Mouse (Mus musculus): ENCODE measurements around the gene Zfp775. TPM values are rescaled to one million over a fixed set of nuclear protein-coding genes. Genes with fewer than 3 reads are reported as not detected.

The Zfp775 gene
- total and polyA plus RNA-seq, 3 experiments = 3.2 to 6.5 (median 3.5) TPM

- Histone ChIP-seq H3K9ac (ENCODE audit: insufficient read depth, low read depth) (no peak overlapping the region), H3K27ac (ENCODE audit: insufficient read depth, low read depth) (no peak overlapping the region), H3K4me3 (replicated peaks in 1 of 3; ENCODE audit: low read depth in 2 of 3, low read length in 2 of 3, poor library complexity in 1 of 3) (no peak overlapping the region), H3K36me3 (replicated peaks in 1 of 2; ENCODE audit: control insufficient read depth in 1 of 2, insufficient read depth in 1 of 2, low read length in 1 of 2) (peaks cover 27 to 49% of the 10 kb centered on the region in 2 experiments), H3K27me3 (replicated peaks) (no peaks in the 10 kb centered on the region), H3K4me2 (ENCODE audit: insufficient read depth, low read depth, poor library complexity, severe bottlenecking) (no peak overlapping the region), H3K4me1 (ENCODE audit: control insufficient read depth in 1 of 2, insufficient read depth in 2 of 2) (peaks cover 3 to 37% of the 10 kb centered on the region in 2 experiments; a peak in 3 of 4 replicates), H3K9me3 (replicated peaks; ENCODE audit: low read length) (peaks cover 3% of the 10 kb centered on the region), H3K79me2 (replicated peaks; ENCODE audit: control insufficient read depth, extremely low read depth, insufficient read depth, poor library complexity, severe bottlenecking) (peaks cover 23% of the 10 kb centered on the region)
- in situ Hi-C loops (cut with MboI; ENCODE audit: low pct_ligation_motif_present, low pct_unique_long_range_greater_than_20kb, low sequenced_read_pairs) (no loop called here), dilution Hi-C loops (cut with MboI; ENCODE audit: extremely low pct_ligation_motif_present, extremely low pct_unique_long_range_greater_than_20kb, low sequenced_read_pairs) (no loop called here)
- TF ChIP-seq BHLHE40 (IDR thresholded peaks at IDR 0.05; ENCODE audit: low read depth, low read length) (no peak), CHD1 (IDR thresholded peaks at IDR 0.05; ENCODE audit: low read depth, low read length) (no peak), NRF1 (IDR thresholded peaks at IDR 0.05; ENCODE audit: low read depth, low read length) (no peak), IRF4 (IDR thresholded peaks at IDR 0.05; ENCODE audit: low read depth, low read length) (no peak), MEF2A (IDR thresholded peaks at IDR 0.05; ENCODE audit: borderline replicate concordance, low read depth, low read length) (no peak), ZKSCAN1 (IDR thresholded peaks at IDR 0.05; ENCODE audit: borderline replicate concordance, low read depth, low read length) (no peak)
- DNase-seq (ENCODE audit: extremely low read depth) = no peak
Measured at GRCm38 (mm10) chr6:48597233-48597625, 4.6 kb upstream of the Zfp775 start.

GRCm38 (mm10) chr6:48600594-48600993 lies 1.3 kb upstream of the Zfp775 start:
- Histone ChIP-seq H3K4me1 (ENCODE audit: control insufficient read depth in 1 of 2, insufficient read depth in 2 of 2) (peaks cover 4 to 31% of the 10 kb centered on the region in 2 experiments; a peak in 3 of 4 replicates), H3K9ac (ENCODE audit: insufficient read depth, low read depth) (no peak overlapping the region), H3K4me3 (replicated peaks in 1 of 3; ENCODE audit: low read depth in 2 of 3, low read length in 2 of 3, poor library complexity in 1 of 3) (no peak overlapping the region), H3K27me3 (replicated peaks) (no peaks in the 10 kb centered on the region), H3K79me2 (replicated peaks; ENCODE audit: control insufficient read depth, extremely low read depth, insufficient read depth, poor library complexity, severe bottlenecking) (peaks cover 9% of the 10 kb centered on the region; the same call in 1 of the 2 replicates), H3K36me3 (replicated peaks in 1 of 2; ENCODE audit: control insufficient read depth in 1 of 2, insufficient read depth in 1 of 2, low read length in 1 of 2) (peaks cover 27 to 50% of the 10 kb centered on the region in 2 experiments), H3K4me2 (ENCODE audit: insufficient read depth, low read depth, poor library complexity, severe bottlenecking) (no peak overlapping the region), H3K27ac (ENCODE audit: insufficient read depth, low read depth) (no peak overlapping the region), H3K9me3 (replicated peaks; ENCODE audit: low read length) (peaks cover 3% of the 10 kb centered on the region)
- dilution Hi-C loops (cut with MboI; ENCODE audit: extremely low pct_ligation_motif_present, extremely low pct_unique_long_range_greater_than_20kb, low sequenced_read_pairs) (no loop called here), in situ Hi-C loops (cut with MboI; ENCODE audit: low pct_ligation_motif_present, low pct_unique_long_range_greater_than_20kb, low sequenced_read_pairs) (no loop called here)
- no peak for DNase-seq (ENCODE audit: extremely low read depth)
- TF ChIP-seq JUN (IDR thresholded peaks at IDR 0.05; ENCODE audit: insufficient read depth, low read depth, low read length) (no peak), CTCF (conservative IDR thresholded peaks at IDR 0.05 in 1 of 2, IDR thresholded peaks at IDR 0.05 in 1 of 2; ENCODE audit: low read depth in 2 of 2, low read length in 2 of 2) (no peak), MAZ (IDR thresholded peaks at IDR 0.05; ENCODE audit: low read depth, low read length) (no peak), RAD21 (IDR thresholded peaks at IDR 0.05; ENCODE audit: low read depth, low read length) (no peak), ELF1 (IDR thresholded peaks at IDR 0.05; ENCODE audit: low read depth, low read length) (no peak), IRF4 (IDR thresholded peaks at IDR 0.05; ENCODE audit: low read depth, low read length) (no peak), ZKSCAN1 (IDR thresholded peaks at IDR 0.05; ENCODE audit: borderline replicate concordance, low read depth, low read length) (no peak), UBTF (IDR thresholded peaks at IDR 0.05; ENCODE audit: low read depth, low read length) (no peak), POLR2AphosphoS2 (IDR thresholded peaks at IDR 0.05; ENCODE audit: low read depth, low read length) (no peak), USF1 (IDR thresholded peaks at IDR 0.05; ENCODE audit: low read depth, low read length) (no peak)
